Mouse (Mus musculus): ENCODE results near the gene Rmnd5a. TPM values are rescaled to one million over a fixed set of nuclear protein-coding genes. Genes with fewer than 3 reads are reported as not detected.

Gene Rmnd5a
- polyA plus RNA-seq (2017; shearing (Covaris generic)), result 28.2 TPM

DNA sequence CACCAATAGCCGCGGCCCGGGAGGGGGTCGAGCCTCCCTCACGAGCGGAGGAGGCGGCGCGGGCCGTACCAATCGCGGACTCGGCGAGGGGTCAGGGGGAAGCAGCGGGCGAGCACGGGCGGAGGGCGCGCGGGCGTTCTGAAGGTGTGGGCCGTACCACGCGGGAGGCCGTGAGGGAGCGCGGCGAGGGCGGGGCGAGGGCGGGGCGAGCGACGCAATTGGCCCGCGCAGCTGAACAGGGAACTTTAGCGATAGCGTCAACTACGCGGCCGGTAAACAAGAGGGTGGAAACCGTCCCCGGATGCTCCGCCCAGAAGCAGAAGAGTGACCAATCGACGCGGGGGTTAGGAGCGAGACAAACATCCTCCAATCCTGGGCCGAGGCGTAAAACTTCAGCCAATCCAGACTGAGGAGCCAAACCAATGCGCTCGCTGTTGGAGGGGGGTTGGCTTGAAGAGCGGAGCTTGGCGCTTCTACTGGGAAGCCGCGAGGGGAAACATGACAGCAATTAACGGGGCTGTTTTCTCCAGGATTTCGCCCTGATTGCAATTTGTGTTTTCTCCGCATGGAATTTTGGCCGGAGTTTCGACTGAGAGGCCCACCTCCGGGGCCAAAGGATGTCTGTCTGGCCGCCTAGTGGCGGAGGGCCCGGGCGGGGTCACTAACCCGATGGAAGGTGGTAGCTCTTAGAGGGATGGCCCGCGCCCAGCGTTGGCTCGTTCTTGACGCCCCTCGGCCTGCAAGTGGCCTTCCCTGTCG is at the start of gene Rmnd5a:
Gene Rmnd5a, minus strand, starts transcription at position 146 of the 759 bp plus-strand sequence.

DNA sequence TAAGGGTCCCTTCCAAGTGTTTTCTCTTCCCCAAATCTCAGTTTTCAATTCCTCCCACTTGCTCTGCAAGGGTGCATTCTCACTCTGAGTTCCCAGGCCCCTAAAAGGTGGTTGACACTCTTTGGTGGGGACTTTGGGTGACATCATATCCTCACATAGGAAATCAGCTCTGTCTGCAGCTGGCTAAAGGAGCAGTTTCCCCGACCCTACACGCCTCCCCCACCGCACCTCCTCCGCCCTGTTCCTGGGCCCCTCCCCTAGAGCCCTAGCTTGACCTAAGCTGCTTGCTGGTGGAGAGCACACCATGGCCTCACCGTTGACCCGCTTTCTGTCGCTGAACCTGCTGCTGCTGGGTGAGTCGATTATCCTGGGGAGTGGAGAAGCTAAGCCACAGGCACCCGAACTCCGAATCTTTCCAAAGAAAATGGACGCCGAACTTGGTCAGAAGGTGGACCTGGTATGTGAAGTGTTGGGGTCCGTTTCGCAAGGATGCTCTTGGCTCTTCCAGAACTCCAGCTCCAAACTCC is 67.1 kb downstream of the Rmnd5a start, which contains the start of gene Cd8a:
Gene Cd8a, plus strand, starts transcription at position 179 of the 527 bp plus-strand sequence.

Other genes with a start within 250 kb of the Rmnd5a start
- not detected for gene Fabp1, start 240.8 kb downstream of the Rmnd5a start, polyA plus RNA-seq (2017; shearing (Covaris generic))
- gene Krcc1, start 169.0 kb downstream of the Rmnd5a start, polyA plus RNA-seq (2017; shearing (Covaris generic)), result 51.7 TPM
- gene Smyd1, start 118.4 kb downstream of the Rmnd5a start, polyA plus RNA-seq (2017; shearing (Covaris generic)), result not detected
- gene Cd8b1, start 117.8 kb downstream of the Rmnd5a start, polyA plus RNA-seq (2017; shearing (Covaris generic)), result 4.0 TPM
- gene Cd8a, start 67.2 kb downstream of the Rmnd5a start, polyA plus RNA-seq (2017; shearing (Covaris generic)), result not detected
- 60.9 TPM for gene Rnf103, start 53.3 kb upstream of the Rmnd5a start, polyA plus RNA-seq (2017; shearing (Covaris generic))
- gene Chmp3, start 103.2 kb upstream of the Rmnd5a start, polyA plus RNA-seq (2017; shearing (Covaris generic)), result 60.1 TPM
- gene Kdm3a, start 192.4 kb upstream of the Rmnd5a start, polyA plus RNA-seq (2017; shearing (Covaris generic)), result 122 TPM

All from effector memory CD4-positive, alpha-beta T cell, adult 7 months (primary cell).